Mouse (Mus musculus): ENCODE data around the gene Gpr153. TPM values are rescaled to one million over a fixed set of nuclear protein-coding genes. Genes with fewer than 3 reads are reported as not detected.

Gene Gpr153
- not detected for polyA plus RNA-seq (2017; shearing (Covaris generic))

GRCm38 (mm10) chr4:152273621-152274236 lies at the start of gene Gpr153:
Gene Gpr153 (plus strand): TSS chr4:152274232.

GRCm38 (mm10) chr4:152291562-152291961 lies 17.5 kb downstream of the Gpr153 start, which contains the start of gene Hes3:
Gene Hes3 (minus strand): TSS chr4:152291662.

GRCm38 (mm10) chr4:152296874-152297861 lies 23.1 kb downstream of the Gpr153 start, which contains the start of gene Icmt:
Gene Icmt (plus strand): TSS chr4:152297227.

GRCm38 (mm10) chr4:152318517-152319234 lies 44.6 kb downstream of the Gpr153 start, which contains the start of gene Rnf207:
Gene Rnf207 (minus strand): TSS chr4:152318993.

GRCm38 (mm10) chr4:152325574-152326411 lies 51.8 kb downstream of the Gpr153 start, which contains the start of gene Rpl22:
Gene Rpl22 (plus strand): TSS chr4:152325742.

Other genes with a start within 250 kb of the Gpr153 start
- 32.4 TPM for gene Zbtb48, start 246.6 kb upstream of the Gpr153 start, polyA plus RNA-seq (2017; shearing (Covaris generic))
- not detected for gene Tas1r1, start 235.7 kb upstream of the Gpr153 start, polyA plus RNA-seq (2017; shearing (Covaris generic))
- 47.1 TPM for gene Nol9, start 234.9 kb upstream of the Gpr153 start, polyA plus RNA-seq (2017; shearing (Covaris generic))
- 1.5 TPM for gene Plekhg5, start 201.7 kb upstream of the Gpr153 start, polyA plus RNA-seq (2017; shearing (Covaris generic))
- 72.7 TPM for gene Tnfrsf25, start 158.3 kb upstream of the Gpr153 start, polyA plus RNA-seq (2017; shearing (Covaris generic))
- 9.3 TPM for gene Espn, start 121.9 kb upstream of the Gpr153 start, polyA plus RNA-seq (2017; shearing (Covaris generic))
- not detected for gene Hes2, start 115.4 kb upstream of the Gpr153 start, polyA plus RNA-seq (2017; shearing (Covaris generic))
- gene Acot7, start 96.1 kb upstream of the Gpr153 start, polyA plus RNA-seq (2017; shearing (Covaris generic)), result 6.2 TPM
- gene Hes3, start 17.4 kb downstream of the Gpr153 start, polyA plus RNA-seq (2017; shearing (Covaris generic)), result not detected
- 21.6 TPM for gene Icmt, start 23.0 kb downstream of the Gpr153 start, polyA plus RNA-seq (2017; shearing (Covaris generic))
- gene Rnf207, start 44.8 kb downstream of the Gpr153 start, polyA plus RNA-seq (2017; shearing (Covaris generic)), result not detected
- 542 TPM for gene Rpl22, start 51.5 kb downstream of the Gpr153 start, polyA plus RNA-seq (2017; shearing (Covaris generic))
- not detected for gene Chd5, start 64.4 kb downstream of the Gpr153 start, polyA plus RNA-seq (2017; shearing (Covaris generic))
- 0.88 TPM for gene Nphp4, start 202.5 kb downstream of the Gpr153 start, polyA plus RNA-seq (2017; shearing (Covaris generic))
- 103 TPM for gene Kcnab2, start 203.6 kb downstream of the Gpr153 start, polyA plus RNA-seq (2017; shearing (Covaris generic))